Mouse (Mus musculus) midbrain, embryonic 10.5 days (tissue): Measurements from ENCODE around the gene Wwc1. TPM values are rescaled to one million over a fixed set of nuclear protein-coding genes. Genes with fewer than 3 reads are reported as not detected.
A peak's percentile ranks its signal among the peaks of the same experiment; 100 is the strongest.
"Not testable (repeated sequence)": the region's sequence is repeated elsewhere in the genome, so short reads cannot be mapped to it uniquely, and the experiment has no call there.

Experiments
- DNase-seq: peaks from one replicate; pipeline ENCODE4 v3.0.0-alpha.2; 2017; ENCODE audit warnings: low spot score
- H3K27ac ChIP-seq: fragments of 300-500 bp; sonication (generic); replicated peaks from 2 replicates; pipeline ENCODE4 v1.5.1; 2016; ENCODE audit warnings: mild to moderate bottlenecking
- H3K27me3 ChIP-seq: fragments of 300-500 bp; sonication (generic); 2 replicates; pipeline ENCODE4 v1.6.1; 2016; ENCODE audit warnings: low read depth, mild to moderate bottlenecking; ENCODE audit not compliant: poor library complexity, severe bottlenecking
- H3K36me3 ChIP-seq: fragments of 300-500 bp; sonication (generic); 2 replicates; pipeline ENCODE4 v1.6.1; 2016; ENCODE audit warnings: mild to moderate bottlenecking, moderate library complexity
- H3K4me1 ChIP-seq: fragments of 300-500 bp; sonication (generic); 2 replicates; pipeline ENCODE4 v1.6.1; 2016
- H3K4me3 ChIP-seq: fragments of 300-500 bp; sonication (generic); 2 replicates; pipeline ENCODE4 v1.5.1; 2016; ENCODE audit warnings: mild to moderate bottlenecking, moderate library complexity
- H3K9me3 ChIP-seq: fragments of 300-500 bp; sonication (generic); replicated peaks from 2 replicates; pipeline ENCODE4 v1.6.1; 2016; ENCODE audit warnings: mild to moderate bottlenecking
- WGBS: fragments of 180-500 bp; shearing (Covaris S2); methylation state at CpG from one replicate; pipeline ENCODE4 v1.1.7; 2016; 5-methylcytosine and 5-hydroxymethylcytosine counted together
- polyA plus RNA-seq: library from polyadenylated mRNA; unstranded; fragments of >200 nt; fragmentation: Nextera tagmentation; extraction: Ambion mirVana; gene quantifications from 2 replicates; pipeline ENCODE4 v1.2.1, GENCODE M21; 2016

Gene Wwc1
- polyA plus RNA-seq, 1 experiment from 2014 or later: 5.0 TPM

GRCm38 (mm10) chr11:35855567-35855966 lies 124.8 kb downstream of the Wwc1 start:
- WGBS: 67% methylated on average over 9 of the region's 9 CpGs
- no peak for DNase-seq
- Histone ChIP-seq H3K27me3 (no peaks in the 10 kb centered on the region), H3K9me3 (peaks cover 4% of the 10 kb centered on the region; the same call in 1 of the 2 replicates), H3K36me3 (peaks cover 68% of the 10 kb centered on the region), H3K4me1 (peaks cover 45% of the 10 kb centered on the region), H3K4me3 (no peak overlapping the region), H3K27ac (peak overlapping the region; percentile 90)

- Histone ChIP-seq H3K27me3 (no peaks in the 10 kb centered on the region), H3K27ac (peak overlapping the region; percentile 90), H3K36me3 (peaks cover 67% of the 10 kb centered on the region), H3K9me3 (peaks cover 4% of the 10 kb centered on the region; the same call in 1 of the 2 replicates), H3K4me3 (no peak overlapping the region), H3K4me1 (peaks cover 40% of the 10 kb centered on the region)
- DNase-seq: no peak
- WGBS: 87% methylated on average over 5 of the region's 5 CpGs
Observed at GRCm38 (mm10) chr11:35854941-35855340, 125.4 kb downstream of the Wwc1 start.

GRCm38 (mm10) chr11:35853651-35854050 lies 126.7 kb downstream of the Wwc1 start:
- H3K36me3 ChIP-seq: peaks cover 65% of the 10 kb centered on the region
- no peak overlapping the region for H3K27ac ChIP-seq
- H3K4me1 ChIP-seq: peaks cover 37% of the 10 kb centered on the region
- WGBS: 92% methylated on average over 4 of the region's 4 CpGs
- H3K9me3 ChIP-seq: peaks cover 4% of the 10 kb centered on the region; the same call in 1 of the 2 replicates
- no peak overlapping the region for H3K4me3 ChIP-seq
- no peaks in the 10 kb centered on the region for H3K27me3 ChIP-seq
- DNase-seq: no peak

- WGBS: 58% methylated on average over 4 of the region's 4 CpGs
- Histone ChIP-seq H3K27ac (0 out of 2 replicates have a peak overlapping the region, but pooled peaks have one; percentile 46), H3K4me3 (no peak overlapping the region), H3K27me3 (no peaks in the 10 kb centered on the region), H3K4me1 (peaks cover 32% of the 10 kb centered on the region), H3K36me3 (peaks cover 66% of the 10 kb centered on the region), H3K9me3 (peaks cover 4% of the 10 kb centered on the region; the same call in 1 of the 2 replicates)
- DNase-seq: peak; percentile 53
Observed at GRCm38 (mm10) chr11:35852731-35853130, 127.6 kb downstream of the Wwc1 start.

- Histone ChIP-seq H3K9me3 (no peaks in the 10 kb centered on the region), H3K27ac (peak overlapping the region; percentile 28; the same call in 1 of the 2 replicates), H3K4me1 (peaks cover 6% of the 10 kb centered on the region; the same call in 1 of the 2 replicates), H3K27me3 (no peaks in the 10 kb centered on the region), H3K36me3 (peaks cover 75% of the 10 kb centered on the region), H3K4me3 (no peak overlapping the region)
- DNase-seq: no peak
- 89% methylated on average over 9 of the region's 9 CpGs for WGBS
Observed at GRCm38 (mm10) chr11:35844299-35844698, 136.0 kb downstream of the Wwc1 start.

- WGBS: 82% methylated on average over 4 of the region's 4 CpGs
- H3K27ac ChIP-seq, H3K9me3 ChIP-seq, H3K4me3 ChIP-seq, DNase-seq, H3K27me3 ChIP-seq: not testable (repeated sequence)
- Histone ChIP-seq H3K36me3 (peaks cover 63% of the 10 kb centered on the region), H3K4me1 (peaks cover 18% of the 10 kb centered on the region)
Observed at GRCm38 (mm10) chr11:35842560-35842959, 137.8 kb downstream of the Wwc1 start.

GRCm38 (mm10) chr11:35841738-35842325 lies 138.5 kb downstream of the Wwc1 start:
- WGBS: 91% methylated on average over 21 of the region's 21 CpGs
- Histone ChIP-seq H3K27ac (peak overlapping the region; percentile 46), H3K4me1 (peaks cover 19% of the 10 kb centered on the region), H3K27me3 (no peaks in the 10 kb centered on the region), H3K36me3 (peaks cover 64% of the 10 kb centered on the region), H3K9me3 (no peaks in the 10 kb centered on the region), H3K4me3 (no peak overlapping the region)
- no peak for DNase-seq

- 95% methylated on average over 4 of the region's 4 CpGs for WGBS
- H3K4me3 ChIP-seq, H3K27ac ChIP-seq, H3K27me3 ChIP-seq, H3K9me3 ChIP-seq, DNase-seq: not testable (repeated sequence)
- Histone ChIP-seq H3K36me3 (peaks cover 55% of the 10 kb centered on the region), H3K4me1 (peaks cover 25% of the 10 kb centered on the region)
Observed at GRCm38 (mm10) chr11:35840806-35841205, 139.5 kb downstream of the Wwc1 start.

- Histone ChIP-seq H3K27ac (0 out of 2 replicates have a peak overlapping the region, but pooled peaks have one; percentile 42), H3K36me3 (peaks cover 55% of the 10 kb centered on the region), H3K9me3 (no peaks in the 10 kb centered on the region), H3K27me3 (no peaks in the 10 kb centered on the region), H3K4me3 (no peak overlapping the region), H3K4me1 (peaks cover 25% of the 10 kb centered on the region)
- DNase-seq: no peak
- WGBS: 85% methylated on average over 7 of the region's 7 CpGs
Observed at GRCm38 (mm10) chr11:35840282-35840681, 140.0 kb downstream of the Wwc1 start.

GRCm38 (mm10) chr11:35838345-35839338 lies 141.7 kb downstream of the Wwc1 start:
- no peaks in the 10 kb centered on the region for H3K27me3 ChIP-seq
- peaks cover 27% of the 10 kb centered on the region for H3K4me1 ChIP-seq
- H3K9me3 ChIP-seq: no peaks in the 10 kb centered on the region
- 36% methylated on average over 28 of the region's 28 CpGs for WGBS
- H3K36me3 ChIP-seq: peaks cover 46% of the 10 kb centered on the region
- DNase-seq: peak; percentile 92
- H3K27ac ChIP-seq: peak overlapping the region; percentile 79
- H3K4me3 ChIP-seq: peak overlapping the region; percentile 50

GRCm38 (mm10) chr11:35837156-35838126 lies 142.9 kb downstream of the Wwc1 start:
- peak overlapping the region; percentile 79 for H3K27ac ChIP-seq
- no peaks in the 10 kb centered on the region for H3K27me3 ChIP-seq
- whole genome bisulfite sequencing: 90% methylated on average over 5 of the region's 5 CpGs
- peaks cover 41% of the 10 kb centered on the region for H3K36me3 ChIP-seq
- H3K9me3 ChIP-seq: no peaks in the 10 kb centered on the region
- peaks cover 37% of the 10 kb centered on the region for H3K4me1 ChIP-seq
- no peak overlapping the region for H3K4me3 ChIP-seq
- DNase-seq: no peak
